Mouse (Mus musculus): ENCODE measurements at regions not wholly inside any gene's neighbourhood (a gene's known extent, or its start where the extent isn't known, plus 50 kb on each side); places are given as distances from the start of the nearest gene placed in this dataset.
A peak's percentile ranks its signal among the peaks of the same experiment; 100 is the strongest.

GRCm38 (mm10) chr11:56116553-56117232 is 75.9 kb upstream of the Nmur2 start:
- Histone ChIP-seq H3K4me1 (replicated peaks; ENCODE audit: control insufficient read depth, insufficient read depth, low read length) (no peaks in the 10 kb centered on the region), H3K4me2 (ENCODE audit: low read length) (no peak overlapping the region), H3K27me3 (replicated peaks; ENCODE audit: control insufficient read depth, insufficient read depth, low read length) (no peaks in the 10 kb centered on the region), H3K36me3 (ENCODE audit: control insufficient read depth, insufficient read depth, low read length) (no peaks in the 10 kb centered on the region), H3K27ac (ENCODE audit: low read depth) (no peak overlapping the region), H3K9me3 (ENCODE audit: control insufficient read depth, low read length) (no peaks in the 10 kb centered on the region), H3K9ac (ENCODE audit: low read length) (no peak overlapping the region), H3K4me3 (ENCODE audit: low read depth, low read length) (no peak overlapping the region)
- WGBS, result 46% methylated on average over 12 of the region's 12 CpGs
- ATAC-seq (replicated peaks; ENCODE audit: low FRiP score, low TSS enrichment, low read depth), result no peak
- peak; percentile 59 for DNase-seq (ENCODE audit: low spot score)

- ATAC-seq (replicated peaks; ENCODE audit: low FRiP score, low TSS enrichment, low read depth), result peak; percentile 43; the same call in 1 of the 2 replicates
- peak; percentile 90 for DNase-seq (ENCODE audit: low spot score)
- Histone ChIP-seq H3K9ac (ENCODE audit: low read length) (no peak overlapping the region), H3K9me3 (ENCODE audit: control insufficient read depth, low read length) (no peaks in the 10 kb centered on the region), H3K36me3 (ENCODE audit: control insufficient read depth, insufficient read depth, low read length) (no peaks in the 10 kb centered on the region), H3K4me3 (ENCODE audit: low read depth, low read length) (no peak overlapping the region), H3K4me1 (replicated peaks; ENCODE audit: control insufficient read depth, insufficient read depth, low read length) (no peaks in the 10 kb centered on the region), H3K4me2 (ENCODE audit: low read length) (no peak overlapping the region), H3K27me3 (replicated peaks; ENCODE audit: control insufficient read depth, insufficient read depth, low read length) (no peaks in the 10 kb centered on the region), H3K27ac (ENCODE audit: low read depth) (no peak overlapping the region)
- 7% methylated on average over 3 of the region's 3 CpGs for WGBS
These were observed 67.1 kb upstream of the Nmur2 start for GRCm38 (mm10) chr11:56107929-56108328.

GRCm38 (mm10) chr11:56105632-56106031 is 64.8 kb upstream of the Nmur2 start:
- Histone ChIP-seq H3K36me3 (ENCODE audit: control insufficient read depth, insufficient read depth, low read length) (no peaks in the 10 kb centered on the region), H3K4me2 (ENCODE audit: low read length) (no peak overlapping the region), H3K9ac (ENCODE audit: low read length) (no peak overlapping the region), H3K9me3 (ENCODE audit: control insufficient read depth, low read length) (no peaks in the 10 kb centered on the region), H3K27me3 (replicated peaks; ENCODE audit: control insufficient read depth, insufficient read depth, low read length) (no peaks in the 10 kb centered on the region), H3K27ac (ENCODE audit: low read depth) (no peak overlapping the region), H3K4me1 (replicated peaks; ENCODE audit: control insufficient read depth, insufficient read depth, low read length) (no peaks in the 10 kb centered on the region), H3K4me3 (ENCODE audit: low read depth, low read length) (no peak overlapping the region)
- no peak for ATAC-seq (replicated peaks; ENCODE audit: low FRiP score, low TSS enrichment, low read depth)
- 31% methylated on average over 4 of the region's 4 CpGs for WGBS
- DNase-seq (ENCODE audit: low spot score), result peak; percentile 69

- Histone ChIP-seq H3K36me3 (ENCODE audit: control insufficient read depth, insufficient read depth, low read length) (no peaks in the 10 kb centered on the region), H3K4me1 (replicated peaks; ENCODE audit: control insufficient read depth, insufficient read depth, low read length) (no peaks in the 10 kb centered on the region), H3K9me3 (ENCODE audit: control insufficient read depth, low read length) (no peaks in the 10 kb centered on the region), H3K27me3 (replicated peaks; ENCODE audit: control insufficient read depth, insufficient read depth, low read length) (no peaks in the 10 kb centered on the region), H3K9ac (ENCODE audit: low read length) (no peak overlapping the region), H3K4me3 (ENCODE audit: low read depth, low read length) (no peak overlapping the region), H3K4me2 (ENCODE audit: low read length) (no peak overlapping the region), H3K27ac (ENCODE audit: low read depth) (no peak overlapping the region)
- WGBS, result 59% methylated on average over 2 of the region's 2 CpGs
- ATAC-seq (replicated peaks; ENCODE audit: low FRiP score, low TSS enrichment, low read depth) (no peak), DNase-seq (ENCODE audit: low spot score) (no peak)
These were observed 52.1 kb upstream of the Nmur2 start for GRCm38 (mm10) chr11:56092891-56093290.
